Mouse (Mus musculus): ENCODE measurements around the gene Uba52. TPM values are rescaled to one million over a fixed set of nuclear protein-coding genes. Genes with fewer than 3 reads are reported as not detected.
A peak's percentile ranks its signal among the peaks of the same experiment; 100 is the strongest.

Gene Uba52
- total RNA-seq, 2 experiments from 2014 or later, result 924 to 953 TPM

- no peak for DNase-seq (ENCODE audit: low spot score in 2 of 2)
Measured at GRCm38 (mm10) chr8:70487993-70488796, 22.4 kb downstream of the Uba52 start.

GRCm38 (mm10) chr8:70486941-70487520 is 23.6 kb downstream of the Uba52 start, which contains the start of gene Tmem59l:
Gene Tmem59l (minus strand): TSS chr8:70487358.
- peak; percentile 67 to 75 for DNase-seq (ENCODE audit: low spot score in 2 of 2)

- DNase-seq (ENCODE audit: low spot score in 2 of 2), result no peak
Measured at GRCm38 (mm10) chr8:70486191-70486681, 24.4 kb downstream of the Uba52 start.

GRCm38 (mm10) chr8:70482943-70483342 is 27.7 kb downstream of the Uba52 start:
- DNase-seq (ENCODE audit: low spot score in 2 of 2), result no peak

- DNase-seq (ENCODE audit: low spot score in 2 of 2), result peak in 1 of 2 experiments; percentile 54
Measured at GRCm38 (mm10) chr8:70481908-70482307, 28.7 kb downstream of the Uba52 start.

GRCm38 (mm10) chr8:70477269-70477982 is 33.2 kb downstream of the Uba52 start:
- no peak for DNase-seq (ENCODE audit: low spot score in 2 of 2)

- DNase-seq (ENCODE audit: low spot score in 2 of 2), result peak; percentile 90 to 92
Measured at GRCm38 (mm10) chr8:70476333-70477268, 34.0 kb downstream of the Uba52 start, which contains the start of gene Klhl26. Gene Klhl26 (minus strand): TSS chr8:70476968.

- DNase-seq (ENCODE audit: low spot score in 2 of 2), result no peak
Measured at GRCm38 (mm10) chr8:70471856-70472255, 38.7 kb downstream of the Uba52 start.

GRCm38 (mm10) chr8:70469938-70470337 is 40.7 kb downstream of the Uba52 start:
- DNase-seq (ENCODE audit: low spot score in 2 of 2), result no peak

- DNase-seq (ENCODE audit: low spot score in 2 of 2), result no peak
Measured at GRCm38 (mm10) chr8:70469295-70469916, 41.2 kb downstream of the Uba52 start.

GRCm38 (mm10) chr8:70468733-70469132 is 41.9 kb downstream of the Uba52 start:
- DNase-seq (ENCODE audit: low spot score in 2 of 2), result no peak

- DNase-seq (ENCODE audit: low spot score in 2 of 2), result no peak
Measured at GRCm38 (mm10) chr8:70467907-70468306, 42.7 kb downstream of the Uba52 start.

- DNase-seq (ENCODE audit: low spot score in 2 of 2), result no peak
Measured at GRCm38 (mm10) chr8:70467229-70467725, 43.3 kb downstream of the Uba52 start.

- no peak for DNase-seq (ENCODE audit: low spot score in 2 of 2)
Measured at GRCm38 (mm10) chr8:70466771-70467170, 43.8 kb downstream of the Uba52 start.

- no peak for DNase-seq (ENCODE audit: low spot score in 2 of 2)
Measured at GRCm38 (mm10) chr8:70466305-70466704, 44.3 kb downstream of the Uba52 start.

GRCm38 (mm10) chr8:70465701-70466100 is 44.9 kb downstream of the Uba52 start:
- DNase-seq (ENCODE audit: low spot score in 2 of 2), result no peak

- DNase-seq (ENCODE audit: low spot score in 2 of 2), result no peak
Measured at GRCm38 (mm10) chr8:70464162-70464561, 46.4 kb downstream of the Uba52 start.

GRCm38 (mm10) chr8:70463306-70463705 is 47.3 kb downstream of the Uba52 start:
- DNase-seq (ENCODE audit: low spot score in 2 of 2), result peak; percentile 80 to 82

GRCm38 (mm10) chr8:70462516-70462813 is 48.1 kb downstream of the Uba52 start:
- peak; percentile 48 for DNase-seq (ENCODE audit: low spot score in 2 of 2)

Measured in left cerebral cortex, adult 18-20 months (tissue).